Mouse (Mus musculus): Measurements from ENCODE around the gene Mgat4a.

Mgat4a gene

GRCm38 (mm10) chr1:37540810-37541658 lies at the start of gene Mgat4a:
Gene Mgat4a (minus strand): TSS chr1:37541016.
- peak; percentile 96 for DNase-seq

GRCm38 (mm10) chr1:37585809-37586480 lies 45.1 kb upstream of the Mgat4a start:
- DNase-seq = no peak

GRCm38 (mm10) chr1:37583795-37584464 lies 43.1 kb upstream of the Mgat4a start:
- no peak for DNase-seq

- no peak for DNase-seq
Observed at GRCm38 (mm10) chr1:37583167-37583566, 42.4 kb upstream of the Mgat4a start.

- DNase-seq = no peak
Observed at GRCm38 (mm10) chr1:37579686-37580085, 38.9 kb upstream of the Mgat4a start.

GRCm38 (mm10) chr1:37572528-37573272 lies 31.9 kb upstream of the Mgat4a start:
- no peak for DNase-seq

GRCm38 (mm10) chr1:37568379-37568778 lies 27.6 kb upstream of the Mgat4a start:
- DNase-seq = no peak

GRCm38 (mm10) chr1:37566754-37567153 lies 25.9 kb upstream of the Mgat4a start:
- DNase-seq = no peak

GRCm38 (mm10) chr1:37566344-37566743 lies 25.5 kb upstream of the Mgat4a start:
- no peak for DNase-seq

- DNase-seq = peak; percentile 11
Observed at GRCm38 (mm10) chr1:37565396-37565795, 24.6 kb upstream of the Mgat4a start.

- no peak for DNase-seq
Observed at GRCm38 (mm10) chr1:37561955-37562354, 21.1 kb upstream of the Mgat4a start.

GRCm38 (mm10) chr1:37560356-37560755 lies 19.5 kb upstream of the Mgat4a start:
- DNase-seq = no peak

GRCm38 (mm10) chr1:37551986-37552385 lies 11.2 kb upstream of the Mgat4a start:
- no peak for DNase-seq

- no peak for DNase-seq
Observed at GRCm38 (mm10) chr1:37549501-37549900, 8.7 kb upstream of the Mgat4a start.

- DNase-seq = no peak
Observed at GRCm38 (mm10) chr1:37546398-37547051, 5.7 kb upstream of the Mgat4a start.

- DNase-seq = peak; percentile 16
Observed at GRCm38 (mm10) chr1:37544251-37544650, 3.4 kb upstream of the Mgat4a start.

- DNase-seq = no peak
Observed at GRCm38 (mm10) chr1:37543057-37543456, 2.2 kb upstream of the Mgat4a start.

- no peak for DNase-seq
Observed at GRCm38 (mm10) chr1:37539968-37540809, 627 bp downstream of the Mgat4a start.

GRCm38 (mm10) chr1:37534532-37535108 lies 6.2 kb downstream of the Mgat4a start:
- DNase-seq = no peak

GRCm38 (mm10) chr1:37533181-37533580 lies 7.6 kb downstream of the Mgat4a start:
- DNase-seq = no peak

- DNase-seq = no peak
Observed at GRCm38 (mm10) chr1:37532533-37532840, 8.3 kb downstream of the Mgat4a start.

Measured in embryo, embryonic 11 days (tissue).